Mouse (Mus musculus) fat pad, adult 2 months (tissue): ENCODE data around the gene Arhgef10l.
"Not testable (repeated sequence)": the region's sequence is repeated elsewhere in the genome, so short reads cannot be mapped to it uniquely, and the experiment has no call there.

Experiments used
- DNase-seq: peaks from one replicate; pipeline ENCODE4 v3.0.0-alpha.2; 2011; ENCODE audit warnings: low read depth, low spot score; ENCODE audit errors: extremely low read depth

Arhgef10l gene

GRCm38 (mm10) chr4:140580866-140581265, 84.9 kb downstream of the Arhgef10l start:
- DNase-seq = no peak

GRCm38 (mm10) chr4:140579576-140579975, 86.2 kb downstream of the Arhgef10l start:
- no peak for DNase-seq

GRCm38 (mm10) chr4:140579149-140579548, 86.7 kb downstream of the Arhgef10l start:
- DNase-seq = no peak

- no peak for DNase-seq
Measured at GRCm38 (mm10) chr4:140576628-140577027, 89.2 kb downstream of the Arhgef10l start.

- not testable (repeated sequence) for DNase-seq
Measured at GRCm38 (mm10) chr4:140574863-140575262, 90.9 kb downstream of the Arhgef10l start.

- DNase-seq = no peak
Measured at GRCm38 (mm10) chr4:140572376-140572775, 93.4 kb downstream of the Arhgef10l start.

- no peak for DNase-seq
Measured at GRCm38 (mm10) chr4:140569394-140569793, 96.4 kb downstream of the Arhgef10l start.

- DNase-seq = no peak
Measured at GRCm38 (mm10) chr4:140567911-140568480, 97.8 kb downstream of the Arhgef10l start.

- DNase-seq = no peak
Measured at GRCm38 (mm10) chr4:140566785-140567184, 99.0 kb downstream of the Arhgef10l start.

GRCm38 (mm10) chr4:140564459-140564858, 101.4 kb downstream of the Arhgef10l start:
- not testable (repeated sequence) for DNase-seq

- no peak for DNase-seq
Measured at GRCm38 (mm10) chr4:140562461-140563178, 103.2 kb downstream of the Arhgef10l start.

GRCm38 (mm10) chr4:140561744-140562143, 104.1 kb downstream of the Arhgef10l start:
- no peak for DNase-seq

- DNase-seq = no peak
Measured at GRCm38 (mm10) chr4:140559862-140560261, 106.0 kb downstream of the Arhgef10l start.

GRCm38 (mm10) chr4:140558193-140558592, 107.6 kb downstream of the Arhgef10l start:
- no peak for DNase-seq

GRCm38 (mm10) chr4:140556561-140556960, 109.3 kb downstream of the Arhgef10l start:
- no peak for DNase-seq

- no peak for DNase-seq
Measured at GRCm38 (mm10) chr4:140555273-140555672, 110.5 kb downstream of the Arhgef10l start.

- DNase-seq = no peak
Measured at GRCm38 (mm10) chr4:140554552-140554951, 111.3 kb downstream of the Arhgef10l start.

- DNase-seq = no peak
Measured at GRCm38 (mm10) chr4:140551766-140552165, 114.0 kb downstream of the Arhgef10l start.

GRCm38 (mm10) chr4:140550670-140551069, 115.1 kb downstream of the Arhgef10l start:
- no peak for DNase-seq

- no peak for DNase-seq
Measured at GRCm38 (mm10) chr4:140549975-140550374, 115.8 kb downstream of the Arhgef10l start.

- no peak for DNase-seq
Measured at GRCm38 (mm10) chr4:140547488-140547887, 118.3 kb downstream of the Arhgef10l start.

- no peak for DNase-seq
Measured at GRCm38 (mm10) chr4:140539125-140539524, 126.7 kb downstream of the Arhgef10l start.
